Mouse (Mus musculus) gastrocnemius, adult 2 months (tissue): ENCODE data around the gene Cox6a2. TPM values are rescaled to one million over a fixed set of nuclear protein-coding genes. Genes with fewer than 3 reads are reported as not detected.

ENCODE experiments used
- DNase-seq: peaks from one replicate; pipeline ENCODE4 v3.0.0; 2022
- H3K27ac ChIP-seq: fragments of 200-600 bp; 2 replicates; pipeline ENCODE4 v1.8.1; 2022; ENCODE audit warnings: mild to moderate bottlenecking
- H3K4me3 ChIP-seq: fragments of 200-600 bp; 2 replicates; pipeline ENCODE4 v1.8.1; 2022; ENCODE audit warnings: mild to moderate bottlenecking, moderate library complexity
- CTCF ChIP-seq: fragments of 200-600 bp; IDR thresholded peaks from 2 replicates; pipeline ENCODE4 v1.8.1; 2022; ENCODE audit warnings: antibody characterized with exemption, mild to moderate bottlenecking, moderate library complexity
- intact Hi-C: fragments of 180-260 bp; cut with DNase I; formaldehyde crosslinking; loops from one replicate; pipeline ENCODE4 v1.15.1; 2025
- long read RNA-seq, 2 experiments: library from polyadenylated mRNA; stranded (forward); transcript quantifications; one replicate each; pipeline ENCODE4 v2.0.0; 2021
- total RNA-seq, 2 experiments: library from RNA; stranded (reverse); gene quantifications; 2 replicates each; pipeline ENCODE4 v1.2.3; 2021

Gene Cox6a2
- total RNA-seq = 1,000 to 10,000 TPM; 1,384 to 2,252 TPM
- long read RNA-seq, experiment 1, transcript Cox6a2-201 (3 exons, 680 nt) = major isoform, 1,757 of 2,218 reads
- long read RNA-seq, experiment 1, partial matches to known transcripts = 6 of 2,218 reads
- long read RNA-seq, experiment 1, other reads (novel, unspliced or antisense) = 455 of 2,218 reads
- long read RNA-seq, experiment 2, transcript Cox6a2-201 (3 exons, 680 nt) = major isoform, 1,997 of 2,698 reads
- long read RNA-seq, experiment 2, partial matches to known transcripts = 699 of 2,698 reads
- long read RNA-seq, experiment 2, other reads (novel, unspliced or antisense) = 2 of 2,698 reads

GRCm38 (mm10) chr7:128206152-128206551, at the start of gene Cox6a2:
Gene Cox6a2, minus strand, starts transcription at chr7:128206387.
- Histone ChIP-seq H3K27ac (peak within 1 kb of the TSS; percentile 99), H3K4me3 (peak within 1 kb of the TSS; percentile 81)
- DNase-seq = peak; percentile 71
- no peak for TF ChIP-seq CTCF
- intact Hi-C loops = loop anchor here (5.0 to 10.0 kb wide), 3 partner anchors 224 to 431 kb away; partner anchors contain the start of genes Prss8 and Setd1a

GRCm38 (mm10) chr7:128255757-128256156, 49.6 kb upstream of the Cox6a2 start:
- no peak for TF ChIP-seq CTCF
- intact Hi-C loops = no loop called here
- Histone ChIP-seq H3K4me3 (no peak overlapping the region), H3K27ac (no peak overlapping the region)
- DNase-seq = no peak

- no peak for TF ChIP-seq CTCF
- DNase-seq = no peak
- intact Hi-C loops = no loop called here
- Histone ChIP-seq H3K4me3 (no peak overlapping the region), H3K27ac (no peak overlapping the region)
These were observed 48.8 kb upstream of the Cox6a2 start for GRCm38 (mm10) chr7:128254978-128255377.

- no peak for TF ChIP-seq CTCF
- intact Hi-C loops = no loop called here
- DNase-seq = peak; percentile 48
- Histone ChIP-seq H3K4me3 (peak overlapping the region; percentile 25; the same call in 1 of the 2 replicates), H3K27ac (no peak overlapping the region)
These were observed 46.4 kb upstream of the Cox6a2 start for GRCm38 (mm10) chr7:128252609-128253008.

GRCm38 (mm10) chr7:128251946-128252345, 45.8 kb upstream of the Cox6a2 start:
- intact Hi-C loops = no loop called here
- Histone ChIP-seq H3K4me3 (no peak overlapping the region), H3K27ac (no peak overlapping the region)
- TF ChIP-seq CTCF = no peak
- no peak for DNase-seq

GRCm38 (mm10) chr7:128249998-128250397, 43.8 kb upstream of the Cox6a2 start:
- intact Hi-C loops = loop anchor here (5.0 to 10.0 kb wide), 3 partner anchors 47 to 457 kb away; partner anchors contain the start of gene BC017158
- Histone ChIP-seq H3K4me3 (no peak overlapping the region), H3K27ac (no peak overlapping the region)
- no peak for DNase-seq
- TF ChIP-seq CTCF = no peak

- no peak for DNase-seq
- Histone ChIP-seq H3K4me3 (peak overlapping the region; percentile 77), H3K27ac (peak overlapping the region; percentile 89)
- no peak for TF ChIP-seq CTCF
- intact Hi-C loops = loop anchor here (5.0 to 10.0 kb wide), 3 partner anchors 49 to 459 kb away; partner anchors contain the start of gene BC017158
These were observed 42.2 kb upstream of the Cox6a2 start for GRCm38 (mm10) chr7:128248081-128249042.

GRCm38 (mm10) chr7:128247443-128247842, 41.3 kb upstream of the Cox6a2 start:
- TF ChIP-seq CTCF = peak; percentile 79
- intact Hi-C loops = loop anchor here (1.0 to 10.0 kb wide), 4 partner anchors 50 to 460 kb away; partner anchors contain the start of gene BC017158

GRCm38 (mm10) chr7:128246496-128247391, 40.6 kb upstream of the Cox6a2 start, which contains the start of gene Tgfb1i1:
Gene Tgfb1i1, plus strand, starts transcription at chr7:128246812.
- DNase-seq = peak; percentile 79
- peak within 1 kb of the TSS; percentile 77 for H3K4me3 ChIP-seq
- peak within 1 kb of the TSS; percentile 89 for H3K27ac ChIP-seq
- no peak for TF ChIP-seq CTCF
- intact Hi-C loops = loop anchor here (1.0 to 10.0 kb wide), 4 partner anchors 51 to 461 kb away; partner anchors contain the start of gene BC017158

More at GRCm38 (mm10) chr7:128247443-128247842, 41.3 kb upstream of the Cox6a2 start:
- DNase-seq = peak; percentile 90
- Histone ChIP-seq H3K4me3 (peak overlapping the region; percentile 77), H3K27ac (peak overlapping the region; percentile 89)

- Histone ChIP-seq H3K4me3 (no peak overlapping the region), H3K27ac (peak overlapping the region; percentile 89)
- no peak for TF ChIP-seq CTCF
- intact Hi-C loops = loop anchor here (5.0 to 10.0 kb wide), 3 partner anchors 52 to 462 kb away; partner anchors contain the start of gene BC017158
- DNase-seq = no peak
These were observed 39.4 kb upstream of the Cox6a2 start for GRCm38 (mm10) chr7:128245547-128245946.

- TF ChIP-seq CTCF = no peak
- DNase-seq = no peak
- intact Hi-C loops = loop anchor here (5.0 to 10.0 kb wide), 3 partner anchors 53 to 463 kb away; partner anchors contain the start of gene BC017158
- Histone ChIP-seq H3K4me3 (no peak overlapping the region), H3K27ac (peak overlapping the region; percentile 35; the same call in 1 of the 2 replicates)
These were observed 38.3 kb upstream of the Cox6a2 start for GRCm38 (mm10) chr7:128244410-128245025.
